Mouse (Mus musculus): Measurements from ENCODE around the gene Cops7a.

Cops7a gene

DNA sequence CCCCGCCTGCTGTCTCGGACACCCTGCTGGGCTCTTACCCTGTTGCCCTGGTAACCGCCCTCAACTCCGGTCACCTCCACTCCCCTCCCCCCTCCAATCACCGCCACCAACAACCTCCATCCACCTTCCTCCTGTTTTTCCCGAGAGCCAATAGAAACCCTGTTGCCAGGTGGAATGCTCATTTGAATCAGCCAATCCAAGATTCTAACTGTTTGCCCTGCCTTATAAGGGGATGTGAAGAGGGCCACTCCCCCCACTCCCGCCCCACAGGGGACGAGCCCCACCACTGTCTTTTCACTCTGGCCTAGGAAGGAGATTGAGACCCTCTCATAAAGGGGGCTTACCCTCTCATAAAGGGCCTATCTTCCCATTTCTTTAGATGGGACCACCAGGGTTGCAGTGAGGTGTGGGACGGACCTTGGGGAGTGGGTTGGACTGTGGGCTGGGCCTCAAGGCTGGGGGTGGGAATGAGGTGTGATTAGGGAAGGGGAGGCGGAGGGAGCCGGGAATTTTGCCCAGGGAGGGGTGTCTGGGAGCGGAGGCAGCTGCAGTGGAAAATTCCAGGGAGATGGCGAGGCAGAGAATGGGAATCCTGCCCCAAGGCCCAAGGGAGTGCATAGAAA is 45.5 kb downstream of the Cops7a start, which contains the start of gene Ptms:
Gene Ptms (minus strand): TSS at position 409 of the 623 bp plus-strand sequence.
- CTCF ChIA-PET = interaction anchor here (0.5 kb wide), 1 partner anchor 44 kb away, joined by 7 read pairs; no protein-coding TSS in a partner anchor

DNA sequence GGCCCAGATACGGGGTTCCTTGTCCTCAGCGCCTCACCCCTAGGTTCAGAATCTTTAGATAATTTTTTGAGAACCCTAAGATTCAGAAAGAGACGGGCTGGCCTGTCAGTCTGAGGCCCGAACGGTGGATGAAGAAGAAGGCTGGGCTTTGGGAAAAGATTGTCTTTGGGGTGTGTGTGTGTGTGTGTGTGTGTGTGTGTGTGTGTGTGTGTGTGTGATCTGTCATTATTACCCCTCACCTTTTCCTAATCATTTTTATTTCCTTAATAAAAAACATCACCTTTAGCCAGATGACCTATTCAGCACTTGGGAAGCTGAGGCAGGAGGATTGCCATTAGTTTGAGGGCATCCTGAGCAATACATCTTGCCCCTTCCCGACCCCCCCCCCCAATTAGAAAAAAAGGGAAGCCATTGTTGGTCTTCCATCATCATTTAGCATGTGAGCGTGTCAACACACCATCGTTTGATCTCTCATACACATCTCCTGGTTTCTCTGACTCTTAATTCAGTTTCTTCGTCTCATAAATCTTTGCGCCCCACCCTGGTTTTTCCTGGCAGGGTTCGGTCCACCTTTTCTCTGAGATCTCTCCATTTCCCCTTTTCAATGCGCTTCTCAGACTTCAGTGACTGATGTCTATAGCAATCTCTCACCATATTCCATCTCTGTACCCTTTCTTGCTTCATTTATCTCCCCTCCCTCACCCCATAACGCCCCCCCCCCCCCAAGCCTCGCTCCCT is 46.3 kb downstream of the Cops7a start:
- CTCF ChIA-PET = interaction anchor here (0.5 to 1.0 kb wide), 2 partner anchors 11 to 45 kb away, joined by 3 to 7 read pairs; no protein-coding TSS in a partner anchor

DNA sequence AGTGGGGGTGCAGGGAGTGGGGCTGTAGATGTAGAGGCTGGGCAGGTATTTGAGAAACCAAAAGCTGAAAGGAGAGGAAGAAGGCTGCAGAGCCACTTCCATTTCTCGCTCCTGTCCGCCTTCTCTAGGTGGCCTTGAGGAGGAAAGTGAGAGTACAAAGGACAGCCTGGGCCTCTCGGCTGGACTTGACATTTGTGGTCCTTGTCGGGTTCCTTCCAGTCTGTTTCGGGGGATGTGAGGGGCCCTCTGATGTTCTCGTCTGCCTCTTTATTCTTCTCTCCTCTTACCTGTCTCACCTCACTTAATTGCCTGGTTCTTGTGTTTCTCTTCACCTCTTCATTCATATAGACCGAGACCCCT is 47.0 kb downstream of the Cops7a start:
- CTCF ChIA-PET = interaction anchor here (0.8 to 1.0 kb wide), 2 partner anchors 12 to 183 kb away, joined by 3 read pairs; no protein-coding TSS in a partner anchor

DNA sequence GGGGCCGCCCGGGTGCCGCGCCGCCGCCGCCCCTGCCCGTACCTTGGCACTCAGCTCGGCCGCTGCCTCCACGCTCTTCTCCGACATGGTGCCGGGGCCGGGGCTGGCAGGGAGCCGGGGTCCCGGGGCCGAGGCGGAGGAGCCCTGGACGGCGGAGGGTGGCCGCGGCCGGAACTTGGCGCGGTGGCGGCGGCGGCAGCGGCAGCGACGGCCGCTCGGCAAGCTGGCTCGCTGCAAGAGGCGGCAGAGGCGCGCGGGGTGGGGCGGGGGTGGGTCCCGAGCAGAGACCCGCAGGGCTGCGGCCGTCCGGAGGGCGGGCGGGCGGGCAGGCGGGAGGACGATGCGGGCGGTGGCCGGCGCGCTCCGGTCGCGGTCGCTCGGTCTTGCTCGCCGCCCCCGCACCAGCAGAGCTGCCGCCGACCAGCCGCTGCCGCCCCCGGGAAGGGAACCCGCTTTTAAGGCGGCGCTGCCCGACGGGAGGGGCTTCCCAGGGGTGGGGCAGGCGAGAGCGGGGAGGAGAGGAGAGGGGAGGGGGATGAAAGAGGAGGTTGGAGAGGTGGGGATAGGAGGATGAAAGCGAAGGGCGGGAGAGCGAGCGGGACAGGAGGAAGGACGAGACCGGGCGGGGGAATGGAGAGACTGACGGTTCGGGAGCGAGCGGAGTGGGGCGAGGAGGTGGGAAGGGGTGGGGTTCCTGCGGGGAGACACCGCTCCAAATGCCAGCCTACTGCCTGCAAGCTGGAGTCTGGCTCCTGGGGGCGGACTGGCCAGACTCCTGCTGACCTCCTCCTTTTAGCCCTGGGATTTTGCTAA is 47.6 kb downstream of the Cops7a start:
- CTCF ChIA-PET = interaction anchor here (0.6 to 1.3 kb wide), 4 partner anchors 12 to 248 kb away, joined by 3 to 4 read pairs (median 4); partner anchors contain the start of gene Gapdh

- CTCF ChIA-PET = interaction anchor here (0.6 to 1.3 kb wide), 4 partner anchors 9 to 249 kb away, joined by 4 to 36 read pairs (median 5); partner anchors contain the start of gene Gapdh
Measured at GRCm38 (mm10) chr6:124916695-124917517, 48.4 kb downstream of the Cops7a start.

GRCm38 (mm10) chr6:124915942-124916694 is 49.2 kb downstream of the Cops7a start:
- CTCF ChIA-PET = interaction anchor here (0.8 to 1.3 kb wide), 2 partner anchors 8 to 44 kb away, joined by 6 to 36 read pairs; no protein-coding TSS in a partner anchor

- CTCF ChIA-PET = interaction anchor here (0.6 kb wide), 1 partner anchor 10 kb away, joined by 3 read pairs; no protein-coding TSS in a partner anchor
Measured at GRCm38 (mm10) chr6:124915160-124915941, 50.0 kb downstream of the Cops7a start.

DNA sequence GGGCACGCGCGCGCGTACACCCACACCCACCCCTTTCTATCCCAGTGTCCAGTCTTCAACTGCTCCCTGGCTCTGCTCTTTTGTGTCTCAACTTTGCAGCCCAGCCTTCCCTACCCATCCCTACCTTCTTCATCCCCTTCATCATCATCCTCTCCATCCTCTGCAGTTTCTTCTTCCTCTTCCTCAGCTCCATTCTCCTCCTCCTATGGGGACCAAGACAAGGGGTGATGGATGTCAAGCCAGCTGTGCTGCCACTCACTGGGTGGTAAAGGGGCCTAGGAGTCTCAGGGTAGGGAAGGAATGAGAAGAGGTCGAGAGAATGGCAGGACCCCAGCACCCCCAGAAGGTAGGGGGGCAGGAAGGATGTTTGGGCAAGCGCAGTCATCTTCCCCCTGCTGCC is 50.8 kb downstream of the Cops7a start:
- CTCF ChIA-PET = interaction anchor here (0.6 kb wide), 1 partner anchor 9 kb away, joined by 3 read pairs; no protein-coding TSS in a partner anchor

- CTCF ChIA-PET = no interaction called here
Measured at GRCm38 (mm10) chr6:124913721-124914285, 51.5 kb downstream of the Cops7a start.

- CTCF ChIA-PET = no interaction called here
Measured at GRCm38 (mm10) chr6:124913214-124913613, 52.1 kb downstream of the Cops7a start.

DNA sequence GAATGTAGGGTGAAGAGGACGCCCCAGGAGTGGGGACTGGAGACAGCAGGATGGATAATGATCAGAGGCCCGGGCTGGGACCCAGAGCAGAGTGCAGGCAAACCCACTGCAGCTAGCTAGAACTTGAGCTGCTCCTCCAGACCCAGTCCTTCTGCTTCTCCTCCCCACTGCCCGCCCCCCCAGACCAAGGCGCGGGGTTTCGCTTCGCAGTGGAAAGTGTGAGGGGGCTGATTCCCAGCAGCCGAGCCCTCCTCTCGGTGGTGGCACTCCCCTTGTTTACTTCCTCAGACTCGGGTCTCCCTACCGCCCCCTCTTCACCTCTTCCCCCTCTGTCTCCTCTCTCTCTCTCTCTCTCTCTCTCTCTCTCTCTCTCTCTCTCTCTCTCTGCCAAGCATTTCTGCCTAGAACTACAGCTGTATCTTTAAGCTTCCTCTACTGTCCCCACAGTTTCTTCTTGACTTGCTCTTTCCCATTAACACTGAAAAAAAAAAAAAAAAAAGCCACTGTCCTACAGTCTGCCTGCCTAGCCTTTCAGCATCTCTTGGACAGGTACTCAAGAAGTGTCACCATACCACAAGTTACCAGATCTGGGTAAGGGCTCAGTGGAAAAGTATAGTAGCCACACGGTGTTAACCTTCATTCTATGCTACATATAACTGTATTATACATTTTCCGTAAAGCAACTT is 53.7 kb downstream of the Cops7a start, which contains the start of gene Lag3:
Gene Lag3 (minus strand): TSS at position 173 of the 686 bp plus-strand sequence.
- CTCF ChIA-PET = interaction anchor here (0.6 kb wide), 3 partner anchors 21 to 239 kb away, joined by 5 to 11 read pairs (median 10); no protein-coding TSS in a partner anchor

DNA sequence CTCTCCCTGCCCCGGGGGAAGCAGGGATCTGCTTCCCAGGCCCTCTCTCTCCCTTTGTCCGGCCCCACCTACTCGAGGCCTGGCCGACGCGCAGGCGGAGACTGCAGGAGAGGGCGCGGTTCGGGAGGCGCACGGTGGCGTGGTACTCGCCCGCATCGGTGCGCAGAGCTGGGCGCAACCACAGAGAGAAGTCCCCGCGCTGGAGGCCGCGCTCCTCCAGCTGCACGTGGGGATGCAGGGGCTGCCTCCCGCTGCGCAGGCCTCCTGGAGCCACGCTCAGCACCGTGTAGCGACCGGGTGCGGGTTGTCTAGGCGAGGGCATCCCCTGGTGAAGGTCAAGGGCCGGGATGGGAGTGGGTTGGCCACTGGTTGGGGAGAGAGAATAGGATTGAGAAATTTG is 55.3 kb downstream of the Cops7a start:
- CTCF ChIA-PET = interaction anchor here (0.6 to 0.7 kb wide), 2 partner anchors 566 to 768 kb away, joined by 4 to 9 read pairs; no protein-coding TSS in a partner anchor
